Mouse (Mus musculus): ENCODE results near the gene Mxra7.

DNA sequence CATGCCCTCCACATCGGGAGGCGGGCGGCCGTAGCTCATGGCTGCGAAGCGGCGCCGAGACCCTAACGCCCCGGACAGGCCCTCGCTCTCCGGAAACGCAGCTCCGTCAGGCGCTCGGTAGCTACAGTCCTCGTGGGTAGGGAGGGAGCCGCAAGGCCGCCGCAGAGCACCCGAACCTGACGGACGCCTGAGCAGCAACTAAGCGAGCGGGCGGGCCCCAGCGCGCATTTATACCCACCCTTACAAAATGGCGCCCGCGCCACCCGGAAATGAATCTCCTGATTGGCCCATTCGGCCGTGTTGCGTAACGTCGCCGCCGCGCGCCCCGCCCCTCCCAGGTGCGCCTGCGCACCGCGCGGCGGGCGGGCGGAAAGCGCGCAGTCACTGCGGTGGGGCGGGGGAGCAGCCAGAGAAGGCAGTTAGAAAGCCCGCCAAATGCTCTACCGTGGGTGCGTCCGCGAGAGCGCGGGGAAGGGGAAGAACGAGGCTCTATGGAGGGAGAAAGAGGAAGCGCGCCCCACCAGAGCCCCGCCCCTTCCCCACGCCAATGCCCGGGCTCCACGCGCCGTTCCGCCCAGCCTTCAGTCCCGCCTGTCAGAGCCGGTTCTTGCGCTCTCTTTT is 25.2 kb upstream of the Mxra7 start, which contains the start of gene Srsf2:
- no peak for TF ChIP-seq CTCF (conservative IDR thresholded peaks at IDR 0.05; ENCODE audit: low read length)
- TF ChIP-seq NANOG (IDR thresholded peaks at IDR 0.05; ENCODE audit: borderline replicate concordance, low read length): no peak
- no peak for TF ChIP-seq POU5F1 (IDR thresholded peaks at IDR 0.05; ENCODE audit: borderline replicate concordance, low read length)
